Mouse (Mus musculus): ENCODE data around the gene Mdfi. TPM values are rescaled to one million over a fixed set of nuclear protein-coding genes. Genes with fewer than 3 reads are reported as not detected.

Gene Mdfi
- total RNA-seq, 2 experiments from 2014 or later: 1.4 to 1.8 TPM

- no peak for DNase-seq (ENCODE audit: low spot score in 2 of 2)
These were observed 67.4 kb downstream of the Mdfi start for GRCm38 (mm10) chr17:47767081-47767455.

- DNase-seq (ENCODE audit: low spot score in 2 of 2): no peak
These were observed 68.0 kb downstream of the Mdfi start for GRCm38 (mm10) chr17:47766407-47767043.

- no peak for DNase-seq (ENCODE audit: low spot score in 2 of 2)
These were observed 68.5 kb downstream of the Mdfi start for GRCm38 (mm10) chr17:47765986-47766385.

Other genes with a start within 250 kb of the Mdfi start
- 10 to 100 TPM; 17.7 to 21.0 TPM for gene Bysl, start 223.2 kb downstream of the Mdfi start, total RNA-seq (2021)
- 10 to 100 TPM; 26.3 to 32.3 TPM for gene Med20, start 223.1 kb downstream of the Mdfi start, total RNA-seq (2021)
- 1 to 10 TPM; 6.1 to 6.6 TPM for gene Gm20517, start 223.1 kb downstream of the Mdfi start, total RNA-seq (2021)
- 10 to 100 TPM; 12.2 to 13.1 TPM for gene Usp49, start 204.0 kb downstream of the Mdfi start, total RNA-seq (2021)
- gene Tomm6, start 146.3 kb downstream of the Mdfi start, total RNA-seq (2021): 100 to 1,000 TPM; 225 to 243 TPM
- 10 to 100 TPM; 22.2 to 27.6 TPM for gene Frs3, start 145.7 kb downstream of the Mdfi start, total RNA-seq (2021)
- 1 to 10 TPM; 2.4 to 2.7 TPM for gene Gm21981, start 140.2 kb downstream of the Mdfi start, total RNA-seq (2021)
- gene Prickle4, start 140.0 kb downstream of the Mdfi start, total RNA-seq (2021): 1 to 10 TPM; 7.3 to 7.5 TPM
- gene Pgc, start 107.8 kb downstream of the Mdfi start, total RNA-seq (2021): not detected
- 10 to 100 TPM; 12.6 to 14.8 TPM for gene Tfeb, start 97.7 kb downstream of the Mdfi start, total RNA-seq (2021)
- gene Foxp4, start 90.0 kb upstream of the Mdfi start, total RNA-seq (2021): 10 to 100 TPM; 43.4 to 49.1 TPM
- gene 1700122O11Rik, start 203.6 kb upstream of the Mdfi start, total RNA-seq (2021): not detected

Measured in layer of hippocampus, postnatal 14 days (tissue).